ENCODE assay signal across 17 mouse cellular contexts in genomic region chr5:100383782-100384510, GRCm38 (mm10).
"Had no signal": no experiment of that assay in that cellular context is flagged by ENCODE, and none has a peak within 500 bp of the region (broad histone marks: within the 10 kb centered on the region; RNA-seq: fewer than 3 reads in every experiment).

No protein-coding gene starts in this region.

- H3K9ac ChIP-seq: neural tube, embryonic 12.5 days; neural tube, embryonic 13.5 days; neural tube, embryonic 15.5 days; stomach, embryonic 15.5 days had no signal

- H3K4me1 ChIP-seq: neural tube, embryonic 12.5 days; neural tube, embryonic 13.5 days; neural tube, embryonic 15.5 days; stomach, embryonic 15.5 days had no signal

- H3K4me2 ChIP-seq: neural tube, embryonic 12.5 days; neural tube, embryonic 13.5 days; neural tube, embryonic 15.5 days; stomach, embryonic 15.5 days had no signal

- H3K4me3 ChIP-seq: neural tube, embryonic 12.5 days; neural tube, embryonic 13.5 days; neural tube, embryonic 15.5 days; stomach, embryonic 15.5 days had no signal

- H3K27ac ChIP-seq: neural tube, embryonic 12.5 days; neural tube, embryonic 13.5 days; neural tube, embryonic 15.5 days; stomach, embryonic 15.5 days; stomach, postnatal 0 days had no signal

- H3K9me3 ChIP-seq: neural tube, embryonic 12.5 days; neural tube, embryonic 13.5 days; neural tube, embryonic 15.5 days; stomach, embryonic 15.5 days had no signal

- DNase-seq: retina, postnatal 1 day; right cerebral cortex, adult 18-20 months; right cerebral cortex, postnatal 14 days; right cerebral cortex, postnatal 25 days; right cerebral cortex, postnatal 4 days; spleen, adult 18-20 months; thymus, adult 18-20 months; thymus, adult 2 months; thymus, postnatal 14 days; thymus, postnatal 25 days; thymus, postnatal 36 days; thymus, postnatal 4 days had no signal

- H3K27me3 ChIP-seq: neural tube, embryonic 12.5 days; neural tube, embryonic 13.5 days; neural tube, embryonic 15.5 days; stomach, embryonic 15.5 days had no signal
